Mouse (Mus musculus): ENCODE measurements around the gene Mkrn2. TPM values are rescaled to one million over a fixed set of nuclear protein-coding genes. Genes with fewer than 3 reads are reported as not detected.

Gene Mkrn2
- polyA plus RNA-seq (2015; fragmentation: Nextera tagmentation; extraction: Ambion mirVana) = 8.4 and 8.6 TPM in 2 replicates

GRCm38 (mm10) chr6:115601715-115602523 is at the start of gene Mkrn2:
Gene Mkrn2, plus strand, starts transcription at chr6:115601902.
- peak within 1 kb of the TSS; percentile 92 for H3K4me2 ChIP-seq
- no peaks in the 10 kb centered on the region for H3K9me3 ChIP-seq (replicated peaks)
- H3K9ac ChIP-seq = peak within 1 kb of the TSS; percentile 85
- peak within 1 kb of the TSS; percentile 90 for H3K4me3 ChIP-seq (replicated peaks)
- H3K36me3 ChIP-seq (replicated peaks) = no peaks in the 10 kb centered on the region
- peaks cover 20% of the 10 kb centered on the region for H3K4me1 ChIP-seq (replicated peaks)
- H3K27ac ChIP-seq (replicated peaks) = peak within 1 kb of the TSS; percentile 85
- WGBS (ENCODE audit: insufficient replicate concordance) = under 1% methylated on average over 61 of the region's 61 CpGs
- peak; percentile 91 for ATAC-seq (ENCODE audit: insufficient read depth)
- H3K27me3 ChIP-seq = no peaks in the 10 kb centered on the region

GRCm38 (mm10) chr6:115555485-115555884 is 46.2 kb upstream of the Mkrn2 start:
- H3K4me1 ChIP-seq (replicated peaks) = 0 out of 2 replicates have a peak, but pooled peaks cover 4% of the 10 kb centered on the region
- no peaks in the 10 kb centered on the region for H3K9me3 ChIP-seq (replicated peaks)
- peaks cover 30% of the 10 kb centered on the region for H3K36me3 ChIP-seq (replicated peaks)
- no peak overlapping the region for H3K4me3 ChIP-seq (replicated peaks)
- H3K27me3 ChIP-seq = no peaks in the 10 kb centered on the region
- no peak overlapping the region for H3K4me2 ChIP-seq
- 68% methylated on average over 5 of the region's 5 CpGs for WGBS (ENCODE audit: insufficient replicate concordance)
- H3K27ac ChIP-seq (replicated peaks) = no peak overlapping the region
- ATAC-seq (ENCODE audit: insufficient read depth) = no peak
- no peak overlapping the region for H3K9ac ChIP-seq

DNA sequence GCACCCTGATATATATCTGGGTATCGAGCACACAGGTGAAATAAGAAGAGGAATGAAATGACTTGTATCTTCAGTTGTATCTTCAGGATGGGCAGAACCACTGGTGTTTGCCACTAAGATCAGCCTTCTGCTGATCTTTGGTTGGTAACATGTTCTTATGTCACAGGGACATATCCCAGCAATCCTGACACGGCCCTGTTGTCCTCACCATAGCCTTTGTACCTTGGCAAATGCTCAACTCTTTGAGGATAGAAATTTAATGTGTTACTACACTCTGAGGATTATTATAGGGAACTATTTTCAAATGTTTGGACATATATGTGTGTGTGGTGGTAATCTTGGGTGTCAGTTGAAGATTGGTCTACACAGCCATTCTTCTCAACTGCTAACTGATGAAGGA is 43.5 kb upstream of the Mkrn2 start:
- no peak for ATAC-seq (ENCODE audit: insufficient read depth)
- Histone ChIP-seq H3K27me3 (no peaks in the 10 kb centered on the region), H3K9me3 (replicated peaks) (no peaks in the 10 kb centered on the region), H3K36me3 (replicated peaks) (peaks cover 35% of the 10 kb centered on the region), H3K27ac (replicated peaks) (no peak overlapping the region), H3K4me3 (replicated peaks) (no peak overlapping the region), H3K4me2 (no peak overlapping the region), H3K9ac (no peak overlapping the region), H3K4me1 (replicated peaks) (0 out of 2 replicates have a peak, but pooled peaks cover 4% of the 10 kb centered on the region)
- 75% methylated on average over 2 of the region's 2 CpGs for WGBS (ENCODE audit: insufficient replicate concordance)

DNA sequence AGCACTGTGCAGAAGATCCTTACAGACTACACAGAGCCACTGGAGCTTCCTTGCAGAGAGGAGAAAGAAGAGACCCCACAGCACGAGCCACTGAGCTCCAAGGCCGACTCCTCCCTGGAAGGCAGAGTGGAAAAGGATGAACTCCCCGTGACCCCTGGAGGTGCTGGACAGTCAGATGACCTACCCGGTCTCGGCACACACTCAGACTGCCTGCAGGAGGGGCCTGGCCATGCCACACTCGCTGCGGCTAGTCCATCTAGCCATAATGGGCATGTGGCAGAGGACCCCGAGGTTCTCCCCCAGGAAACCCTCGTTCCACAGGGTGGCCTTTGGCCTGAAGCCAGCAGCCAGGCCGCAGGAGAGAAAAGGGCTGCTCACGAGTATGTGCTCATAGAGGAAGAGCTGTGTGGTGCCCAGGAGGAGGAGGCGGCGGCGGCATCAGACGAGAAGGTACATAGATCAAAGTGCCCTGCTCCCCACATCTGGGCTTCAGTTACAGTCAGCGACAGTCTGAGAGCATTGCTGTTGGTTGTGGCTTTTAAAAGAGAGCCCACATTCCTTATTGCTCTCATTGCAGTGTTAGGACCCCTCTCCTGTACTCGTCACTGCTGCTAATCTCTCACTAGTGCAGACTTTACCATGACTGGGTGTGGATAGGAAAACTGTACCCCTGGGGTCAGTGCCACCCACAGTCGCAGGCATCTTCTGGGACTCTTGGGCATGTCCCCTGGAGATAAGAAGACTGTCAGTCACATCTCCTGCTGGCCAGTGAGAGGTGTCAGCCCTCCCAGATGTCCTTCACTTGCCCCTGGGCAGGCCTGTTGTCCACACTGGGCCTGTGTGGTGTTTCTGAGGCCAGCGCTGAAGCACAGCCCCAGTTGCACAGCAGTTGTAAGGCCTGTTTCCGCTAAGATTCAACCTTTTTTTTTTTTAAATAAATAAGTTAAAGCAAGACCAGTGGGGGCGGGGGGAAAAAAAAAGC is 41.8 kb upstream of the Mkrn2 start:
- no peak overlapping the region for H3K4me2 ChIP-seq
- 0 out of 2 replicates have a peak, but pooled peaks cover 4% of the 10 kb centered on the region for H3K4me1 ChIP-seq (replicated peaks)
- H3K36me3 ChIP-seq (replicated peaks) = peaks cover 31% of the 10 kb centered on the region
- no peak overlapping the region for H3K27ac ChIP-seq (replicated peaks)
- no peak overlapping the region for H3K4me3 ChIP-seq (replicated peaks)
- no peak for ATAC-seq (ENCODE audit: insufficient read depth)
- H3K9me3 ChIP-seq (replicated peaks) = no peaks in the 10 kb centered on the region
- 63% methylated on average over 21 of the region's 21 CpGs for WGBS (ENCODE audit: insufficient replicate concordance)
- no peaks in the 10 kb centered on the region for H3K27me3 ChIP-seq
- H3K9ac ChIP-seq = no peak overlapping the region

- no peak overlapping the region for H3K27ac ChIP-seq (replicated peaks)
- H3K4me3 ChIP-seq (replicated peaks) = no peak overlapping the region
- no peaks in the 10 kb centered on the region for H3K9me3 ChIP-seq (replicated peaks)
- peaks cover 61% of the 10 kb centered on the region for H3K36me3 ChIP-seq (replicated peaks)
- no peak for ATAC-seq (ENCODE audit: insufficient read depth)
- no peak overlapping the region for H3K9ac ChIP-seq
- no peaks in the 10 kb centered on the region for H3K4me1 ChIP-seq (replicated peaks)
- no peak overlapping the region for H3K4me2 ChIP-seq
- 70% methylated on average over 6 of the region's 6 CpGs for WGBS (ENCODE audit: insufficient replicate concordance)
- H3K27me3 ChIP-seq = no peaks in the 10 kb centered on the region
Measured at GRCm38 (mm10) chr6:115565479-115566045, 36.1 kb upstream of the Mkrn2 start.

- 74% methylated on average over 7 of the region's 7 CpGs for WGBS (ENCODE audit: insufficient replicate concordance)
- H3K36me3 ChIP-seq (replicated peaks) = peaks cover 52% of the 10 kb centered on the region
- ATAC-seq (ENCODE audit: insufficient read depth) = no peak
- no peak overlapping the region for H3K9ac ChIP-seq
- no peaks in the 10 kb centered on the region for H3K4me1 ChIP-seq (replicated peaks)
- no peaks in the 10 kb centered on the region for H3K9me3 ChIP-seq (replicated peaks)
- H3K27me3 ChIP-seq = no peaks in the 10 kb centered on the region
- H3K4me3 ChIP-seq (replicated peaks) = no peak overlapping the region
- no peak overlapping the region for H3K27ac ChIP-seq (replicated peaks)
- no peak overlapping the region for H3K4me2 ChIP-seq
Measured at GRCm38 (mm10) chr6:115574171-115574570, 27.5 kb upstream of the Mkrn2 start.

- Histone ChIP-seq H3K27ac (replicated peaks) (no peak overlapping the region), H3K4me3 (replicated peaks) (no peak overlapping the region), H3K9ac (no peak overlapping the region), H3K4me2 (no peak overlapping the region), H3K36me3 (replicated peaks) (peaks cover 39% of the 10 kb centered on the region), H3K9me3 (replicated peaks) (no peaks in the 10 kb centered on the region), H3K27me3 (no peaks in the 10 kb centered on the region), H3K4me1 (replicated peaks) (no peaks in the 10 kb centered on the region)
- 60% methylated on average over 5 of the region's 5 CpGs for WGBS (ENCODE audit: insufficient replicate concordance)
- no peak for ATAC-seq (ENCODE audit: insufficient read depth)
Measured at GRCm38 (mm10) chr6:115577407-115577806, 24.3 kb upstream of the Mkrn2 start.

GRCm38 (mm10) chr6:115577941-115578340 is 23.8 kb upstream of the Mkrn2 start:
- peaks cover 38% of the 10 kb centered on the region for H3K36me3 ChIP-seq (replicated peaks)
- no peaks in the 10 kb centered on the region for H3K27me3 ChIP-seq
- no peak overlapping the region for H3K27ac ChIP-seq (replicated peaks)
- H3K4me1 ChIP-seq (replicated peaks) = no peaks in the 10 kb centered on the region
- no peak for ATAC-seq (ENCODE audit: insufficient read depth)
- no peaks in the 10 kb centered on the region for H3K9me3 ChIP-seq (replicated peaks)
- H3K4me2 ChIP-seq = no peak overlapping the region
- WGBS (ENCODE audit: insufficient replicate concordance) = 80% methylated on average over 9 of the region's 9 CpGs
- H3K4me3 ChIP-seq (replicated peaks) = no peak overlapping the region
- H3K9ac ChIP-seq = no peak overlapping the region

GRCm38 (mm10) chr6:115580810-115581209 is 20.9 kb upstream of the Mkrn2 start:
- Histone ChIP-seq H3K4me2 (no peak overlapping the region), H3K36me3 (replicated peaks) (peaks cover 34% of the 10 kb centered on the region), H3K27ac (replicated peaks) (no peak overlapping the region), H3K9ac (no peak overlapping the region), H3K4me1 (replicated peaks) (no peaks in the 10 kb centered on the region), H3K9me3 (replicated peaks) (no peaks in the 10 kb centered on the region), H3K4me3 (replicated peaks) (no peak overlapping the region), H3K27me3 (no peaks in the 10 kb centered on the region)
- no peak for ATAC-seq (ENCODE audit: insufficient read depth)
- 68% methylated on average over 3 of the region's 3 CpGs for WGBS (ENCODE audit: insufficient replicate concordance)

DNA sequence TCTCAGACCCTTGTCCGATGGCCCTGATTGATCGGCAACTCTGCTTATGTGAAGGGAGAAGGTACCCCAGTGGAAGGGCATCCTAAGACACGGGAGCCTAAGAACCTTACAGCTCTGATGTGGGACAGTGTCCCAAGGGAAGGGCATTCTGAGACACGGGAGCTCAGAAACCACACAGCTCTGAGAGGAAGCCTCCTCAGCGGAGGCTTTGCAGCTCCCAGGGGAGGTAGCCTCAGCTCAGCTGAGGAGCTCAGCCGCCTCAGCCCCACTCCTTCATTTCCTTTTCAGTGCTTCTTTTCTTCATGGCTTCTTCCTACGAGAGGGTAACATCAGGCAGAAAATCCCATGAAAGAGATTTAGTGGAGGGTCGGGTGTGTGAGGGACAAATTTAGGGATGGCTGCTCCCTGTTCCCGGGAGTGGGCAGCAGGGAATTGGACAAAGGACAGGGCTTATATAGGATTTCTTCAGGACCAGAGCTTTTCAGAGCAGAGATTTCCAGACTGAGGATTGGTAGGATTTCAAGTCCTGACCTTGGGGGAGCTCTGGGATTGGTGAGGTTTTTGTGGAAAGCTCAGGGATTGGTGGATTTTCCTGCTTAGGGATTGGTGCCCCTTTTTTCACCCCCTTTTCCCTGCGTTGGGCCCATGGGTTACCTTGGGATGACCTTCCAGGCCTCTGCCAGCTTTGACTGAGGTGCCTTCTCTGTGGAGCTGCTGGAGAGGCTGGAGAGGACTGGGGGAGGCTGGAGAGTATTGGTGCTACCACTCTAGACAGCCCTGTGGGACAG is 19.2 kb upstream of the Mkrn2 start:
- no peak overlapping the region for H3K4me3 ChIP-seq (replicated peaks)
- 65% methylated on average over 10 of the region's 10 CpGs for WGBS (ENCODE audit: insufficient replicate concordance)
- no peak for ATAC-seq (ENCODE audit: insufficient read depth)

More for the DNA sequence above, 19.2 kb upstream of the Mkrn2 start:
- Histone ChIP-seq H3K27ac (replicated peaks) (no peak overlapping the region), H3K9me3 (replicated peaks) (no peaks in the 10 kb centered on the region), H3K4me1 (replicated peaks) (no peaks in the 10 kb centered on the region), H3K27me3 (no peaks in the 10 kb centered on the region), H3K9ac (no peak overlapping the region), H3K36me3 (replicated peaks) (peaks cover 17% of the 10 kb centered on the region), H3K4me2 (no peak overlapping the region)
